Mouse (Mus musculus): ENCODE measurements around the gene Bcl2. TPM values are rescaled to one million over a fixed set of nuclear protein-coding genes. Genes with fewer than 3 reads are reported as not detected.

The Bcl2 gene
- total and polyA plus RNA-seq, 3 experiments, result 30.9 to 87.0 (median 38.8) TPM

DNA sequence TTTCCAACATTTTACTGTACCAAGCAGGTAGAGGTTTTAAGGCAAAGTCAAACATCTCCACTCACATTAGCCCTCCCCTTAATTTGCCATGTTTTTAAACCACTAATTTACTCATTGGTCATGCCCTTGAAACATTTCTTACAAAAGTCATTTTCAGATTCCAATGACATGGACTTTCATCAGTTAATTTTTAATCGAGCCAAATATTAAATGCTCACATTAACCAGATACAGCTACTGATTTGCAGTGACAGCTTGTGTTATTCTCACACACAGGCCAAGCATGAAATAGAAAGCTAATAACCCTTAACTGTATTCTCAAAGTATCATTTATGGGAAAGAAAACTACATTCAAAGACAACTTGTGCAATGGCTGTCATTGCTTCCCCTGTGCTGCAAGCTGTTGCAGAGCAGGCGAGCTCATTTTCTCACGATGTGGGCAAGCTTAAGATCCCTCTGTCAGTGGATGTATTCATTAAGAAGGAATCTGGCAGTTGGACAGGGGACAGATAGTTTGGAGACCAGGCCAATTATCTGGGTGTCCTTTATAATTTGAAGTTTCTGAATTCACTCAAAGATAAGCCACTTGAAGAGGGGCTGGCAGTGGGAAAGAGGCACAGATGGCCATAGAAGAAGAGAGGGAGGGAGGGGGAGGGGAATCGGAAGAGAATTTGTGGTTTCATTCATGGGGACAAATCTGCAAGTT, 11.5 kb downstream of the Bcl2 start:
- no peak for DNase-seq (ENCODE audit: low read depth, low spot score)
- peaks cover 2 to 19% of the 10 kb centered on the region in 2 experiments for H3K36me3 ChIP-seq (ENCODE audit: control insufficient read depth in 1 of 2, insufficient read depth in 2 of 2, low read length in 2 of 2)
- no peak overlapping the region for H3K9ac ChIP-seq (ENCODE audit: control insufficient read depth, low read depth, low read length, poor library complexity, severe bottlenecking)
- H3K79me2 ChIP-seq (ENCODE audit: control insufficient read depth, insufficient read depth, low read length, poor library complexity), result peaks cover 76% of the 10 kb centered on the region
- no peak overlapping the region for H3K4me3 ChIP-seq (ENCODE audit: control insufficient read depth in 1 of 2, insufficient read depth in 1 of 2, low read depth in 2 of 2, low read length in 2 of 2)
- H3K27ac ChIP-seq (ENCODE audit: control insufficient read depth, low read depth, low read length), result no peak overlapping the region
- peaks cover 8 to 15% of the 10 kb centered on the region in 2 experiments for H3K4me1 ChIP-seq (ENCODE audit: control insufficient read depth in 1 of 2, insufficient read depth in 2 of 2, low read length in 2 of 2)
- TF ChIP-seq ZMIZ1 (IDR thresholded peaks at IDR 0.05; ENCODE audit: low read depth, low read length) (no peak), RCOR1 (IDR thresholded peaks at IDR 0.05; ENCODE audit: low read depth, low read length) (no peak), ETS1 (IDR thresholded peaks at IDR 0.05; ENCODE audit: low read depth, low read length) (no peak), NRF1 (IDR thresholded peaks at IDR 0.05; ENCODE audit: insufficient read depth, low read depth, low read length, poor library complexity, severe bottlenecking) (no peak), JUND (IDR thresholded peaks at IDR 0.05; ENCODE audit: low read depth, low read length) (no peak), POLR2AphosphoS5 (IDR thresholded peaks at IDR 0.05; ENCODE audit: borderline replicate concordance, low read depth, low read length) (no peak), BHLHE40 (IDR thresholded peaks at IDR 0.05; ENCODE audit: borderline replicate concordance, low read depth, low read length) (no peak), MYB (IDR thresholded peaks at IDR 0.05; ENCODE audit: low read depth, low read length) (no peak), TCF12 (IDR thresholded peaks at IDR 0.05; ENCODE audit: low read depth, low read length) (no peak), HCFC1 (IDR thresholded peaks at IDR 0.05; ENCODE audit: low read depth, low read length) (no peak), ZKSCAN1 (IDR thresholded peaks at IDR 0.05; ENCODE audit: low read depth, low read length) (no peak), SIN3A (IDR thresholded peaks at IDR 0.05; ENCODE audit: low read length) (no peak; the same call in 1 of the 2 replicates), UBTF (IDR thresholded peaks at IDR 0.05; ENCODE audit: borderline replicate concordance, insufficient read depth, low read depth, low read length) (no peak)
- H3K9me3 ChIP-seq (replicated peaks; ENCODE audit: insufficient read depth, low read length), result no peaks in the 10 kb centered on the region
- H3K27me3 ChIP-seq (ENCODE audit: control insufficient read depth in 1 of 2, insufficient read depth in 2 of 2, low read length in 2 of 2), result no peaks in the 10 kb centered on the region

DNA sequence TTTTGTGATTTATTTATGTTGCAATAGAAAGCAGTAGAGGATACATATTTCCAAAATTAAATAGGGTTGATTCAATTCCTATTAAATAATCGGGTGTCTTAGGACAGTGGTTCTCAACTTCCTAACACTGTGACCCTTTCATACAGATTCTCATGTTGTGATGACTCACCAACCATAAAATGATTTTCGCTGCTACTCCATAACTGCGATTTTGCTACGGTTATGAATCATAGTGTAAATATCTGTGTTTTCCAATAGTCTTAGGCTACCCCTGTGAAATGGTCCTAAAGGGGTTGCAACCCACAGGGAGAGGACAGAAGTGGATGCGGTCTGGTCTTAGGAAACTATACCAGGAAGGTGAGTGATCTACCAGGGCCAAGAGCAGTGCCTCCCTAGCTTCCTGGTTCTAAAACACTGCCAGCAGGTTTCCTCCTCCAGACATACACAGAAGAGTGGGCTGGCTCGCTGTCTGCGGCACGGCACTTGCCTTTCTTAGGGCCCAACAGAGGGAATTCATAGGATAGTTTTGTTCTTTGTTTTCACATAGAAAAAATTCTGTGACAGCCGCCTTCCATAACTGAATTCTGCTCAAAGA, 13.5 kb downstream of the Bcl2 start:
- no peak for DNase-seq (ENCODE audit: low read depth, low spot score)
- Histone ChIP-seq H3K36me3 (ENCODE audit: control insufficient read depth in 1 of 2, insufficient read depth in 2 of 2, low read length in 2 of 2) (peaks cover 2 to 6% of the 10 kb centered on the region in 2 experiments), H3K4me1 (ENCODE audit: control insufficient read depth in 1 of 2, insufficient read depth in 2 of 2, low read length in 2 of 2) (peaks cover 0 to 10% of the 10 kb centered on the region in 2 experiments; a peak in 1 of 4 replicates)

More for the DNA sequence above, 13.5 kb downstream of the Bcl2 start:
- Histone ChIP-seq H3K27ac (ENCODE audit: control insufficient read depth, low read depth, low read length) (no peak overlapping the region), H3K4me3 (ENCODE audit: control insufficient read depth in 1 of 2, insufficient read depth in 1 of 2, low read depth in 2 of 2, low read length in 2 of 2) (no peak overlapping the region), H3K79me2 (ENCODE audit: control insufficient read depth, insufficient read depth, low read length, poor library complexity) (peaks cover 66% of the 10 kb centered on the region), H3K9ac (ENCODE audit: control insufficient read depth, low read depth, low read length, poor library complexity, severe bottlenecking) (no peak overlapping the region), H3K9me3 (replicated peaks; ENCODE audit: insufficient read depth, low read length) (no peaks in the 10 kb centered on the region), H3K27me3 (ENCODE audit: control insufficient read depth in 1 of 2, insufficient read depth in 2 of 2, low read length in 2 of 2) (no peaks in the 10 kb centered on the region)
- TF ChIP-seq CHD2 (IDR thresholded peaks at IDR 0.05; ENCODE audit: low read length) (no peak), MYC (IDR thresholded peaks at IDR 0.05; ENCODE audit: low read depth, low read length) (no peak), NRF1 (IDR thresholded peaks at IDR 0.05; ENCODE audit: insufficient read depth, low read depth, low read length, poor library complexity, severe bottlenecking) (no peak), MAX (IDR thresholded peaks at IDR 0.05; ENCODE audit: low read length) (no peak), SIN3A (IDR thresholded peaks at IDR 0.05; ENCODE audit: low read length) (no peak), POLR2AphosphoS2 (IDR thresholded peaks at IDR 0.05; ENCODE audit: low read length) (no peak), ELF1 (IDR thresholded peaks at IDR 0.05; ENCODE audit: low read depth, low read length) (no peak), USF2 (IDR thresholded peaks at IDR 0.05; ENCODE audit: borderline replicate concordance in 1 of 2, insufficient read depth in 1 of 2, low read depth in 1 of 2, low read length in 2 of 2) (no peak), RCOR1 (IDR thresholded peaks at IDR 0.05; ENCODE audit: low read depth, low read length) (no peak), NELFE (IDR thresholded peaks at IDR 0.05; ENCODE audit: low read depth, low read length) (no peak), RAD21 (IDR thresholded peaks at IDR 0.05; ENCODE audit: low read depth, low read length) (no peak), ETS1 (IDR thresholded peaks at IDR 0.05; ENCODE audit: low read depth, low read length) (no peak), BHLHE40 (IDR thresholded peaks at IDR 0.05; ENCODE audit: borderline replicate concordance, low read depth, low read length) (no peak), ZKSCAN1 (IDR thresholded peaks at IDR 0.05; ENCODE audit: low read depth, low read length) (no peak), MAFK (IDR thresholded peaks at IDR 0.05; ENCODE audit: borderline replicate concordance, low read depth, low read length) (no peak), MEF2A (IDR thresholded peaks at IDR 0.05; ENCODE audit: extremely low read depth, insufficient replicate concordance, low read depth, low read length, poor library complexity, severe bottlenecking) (no peak), POLR2A (IDR thresholded peaks at IDR 0.05; ENCODE audit: control insufficient read depth in 1 of 2, insufficient read depth in 1 of 2, low read depth in 1 of 2, low read length in 2 of 2, poor library complexity in 1 of 2) (no peak)
